Mouse (Mus musculus): ENCODE measurements at regions not wholly inside any gene's neighbourhood (a gene's known extent, or its start where the extent isn't known, plus 50 kb on each side); places are given as distances from the start of the nearest gene placed in this dataset.

DNA sequence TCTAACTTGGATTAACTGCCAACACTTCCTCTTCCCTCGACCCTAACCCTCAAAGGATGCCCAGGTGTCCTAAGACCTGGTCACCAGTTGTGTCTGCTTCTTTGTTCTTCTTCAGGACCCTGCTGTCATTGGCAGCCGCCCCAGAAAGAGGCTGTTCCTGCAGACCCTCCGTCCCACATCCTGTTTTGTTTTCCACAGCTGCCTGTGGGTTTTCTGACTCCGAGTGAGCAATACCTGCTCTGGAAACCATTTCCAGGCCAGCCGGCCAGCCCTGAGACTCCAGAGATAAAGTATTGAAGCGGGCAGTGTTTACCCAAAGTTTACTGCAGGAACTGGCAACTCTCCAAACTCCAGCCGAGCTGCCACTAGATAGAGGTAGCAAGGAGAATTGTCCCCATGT, 337.2 kb upstream of the Noct start:
- no peak for DNase-seq (ENCODE audit: low read depth, low spot score)

DNA sequence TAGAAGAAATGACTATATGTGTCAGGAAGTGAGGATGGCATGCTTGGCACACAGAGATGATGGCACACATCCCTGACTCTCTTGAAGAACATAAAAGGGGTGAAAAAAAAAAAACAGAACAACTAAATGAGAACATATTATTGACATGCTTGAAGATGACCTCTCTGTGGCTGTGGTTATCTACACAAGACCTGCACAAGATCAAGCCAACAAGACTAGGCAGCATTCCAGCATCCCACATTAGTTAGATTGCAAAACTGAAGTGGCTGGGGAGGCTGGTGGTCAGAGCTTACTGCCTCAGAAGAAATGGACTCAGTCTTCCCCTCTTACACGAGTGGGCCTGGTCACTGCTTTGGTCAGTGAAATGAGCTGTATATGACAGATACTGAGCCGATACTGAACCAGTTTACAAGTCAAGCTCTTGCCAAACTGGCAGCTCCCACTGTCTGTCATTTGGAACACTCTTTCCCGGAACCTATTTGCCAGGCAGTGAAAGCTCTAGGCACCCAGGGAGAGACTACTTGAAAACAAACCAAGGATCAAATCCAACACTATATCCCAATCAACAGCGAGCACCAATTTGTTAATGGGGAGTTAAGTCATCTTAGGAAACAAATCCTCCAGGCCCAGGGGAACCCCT, 335.6 kb upstream of the Noct start:
- DNase-seq (ENCODE audit: low read depth, low spot score): no peak

DNA sequence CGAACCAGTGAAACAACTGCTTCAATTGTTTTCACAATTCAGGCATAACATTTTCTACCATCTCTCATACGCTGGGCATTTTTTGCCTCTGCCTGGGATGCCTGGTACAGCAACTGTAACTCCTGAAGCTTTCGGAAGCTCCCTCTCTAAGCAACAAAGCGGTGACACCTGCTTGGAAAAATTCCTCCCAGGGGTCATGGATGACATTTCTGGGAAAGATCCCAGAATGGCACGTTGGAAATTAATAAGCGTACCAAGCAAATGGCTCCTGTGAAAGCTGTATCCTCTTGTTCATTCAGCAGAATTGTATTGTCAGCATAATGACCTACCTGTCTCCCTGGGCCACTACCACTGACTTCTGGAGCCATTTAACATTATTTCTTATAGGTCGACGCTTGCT, 333.7 kb upstream of the Noct start:
- DNase-seq (ENCODE audit: low read depth, low spot score): no peak

DNA sequence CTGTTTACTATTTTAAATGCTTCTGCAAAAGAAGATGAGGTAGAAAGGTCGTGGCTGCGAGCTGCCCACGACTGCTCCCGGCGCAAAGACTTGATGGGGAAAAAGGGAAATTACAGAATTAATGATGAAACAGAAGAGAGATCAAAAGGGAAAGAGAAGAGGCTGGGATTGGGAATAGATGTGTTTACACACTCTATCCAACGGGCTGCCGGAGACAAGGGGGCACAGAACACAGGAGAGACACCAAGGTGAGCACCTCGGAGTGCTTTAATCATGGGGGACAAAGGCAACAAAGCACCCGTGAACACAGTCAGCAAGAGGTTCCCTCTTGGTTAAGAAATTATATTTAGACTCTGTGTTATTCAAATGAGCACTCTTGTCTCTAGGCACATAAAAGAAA, 326.1 kb upstream of the Noct start:
- no peak for DNase-seq (ENCODE audit: low read depth, low spot score)

DNA sequence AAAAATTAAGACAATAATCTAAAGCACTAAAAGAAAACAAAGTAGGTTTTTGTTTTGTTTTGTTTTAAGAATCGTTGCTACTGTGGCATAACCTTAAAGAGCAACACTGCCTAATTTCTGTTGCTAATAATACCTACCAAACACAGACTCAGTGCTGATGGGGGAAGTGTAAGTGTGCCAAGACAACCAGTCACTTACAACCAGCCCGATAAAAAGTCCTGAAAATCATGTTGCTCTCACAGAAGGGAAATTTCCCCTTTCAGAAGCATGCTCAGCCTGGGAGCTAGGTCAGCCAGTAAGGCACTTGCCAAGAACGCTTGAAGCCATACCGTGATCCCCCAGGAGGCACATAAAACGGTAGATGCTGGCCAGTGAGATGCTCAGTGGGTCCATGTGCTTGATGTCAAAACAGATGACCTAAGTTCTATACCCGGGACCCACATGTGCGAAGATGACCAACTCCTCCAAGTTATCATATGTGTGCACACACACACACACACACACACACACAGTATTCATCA, 324.4 kb upstream of the Noct start:
- DNase-seq (ENCODE audit: low read depth, low spot score): no peak

DNA sequence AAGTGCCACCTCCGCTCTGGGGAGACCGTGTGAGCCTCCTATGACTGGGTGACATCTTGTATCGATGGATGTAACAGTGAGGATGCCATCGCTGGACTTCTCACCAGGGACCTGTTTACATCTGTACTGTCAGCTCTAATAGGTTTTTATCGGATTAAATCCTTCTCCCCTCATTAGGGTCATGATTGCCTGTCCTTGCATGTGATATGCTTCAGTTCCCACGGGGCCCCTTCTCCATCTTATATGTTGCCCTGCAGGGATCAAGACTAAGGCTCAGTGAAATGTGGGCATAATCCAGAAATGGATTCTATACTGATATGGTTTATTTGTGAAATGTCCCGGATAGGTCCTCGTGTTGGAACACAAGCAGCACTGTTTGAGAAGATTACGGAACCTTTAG, 323.7 kb upstream of the Noct start:
- no peak for DNase-seq (ENCODE audit: low read depth, low spot score)

DNA sequence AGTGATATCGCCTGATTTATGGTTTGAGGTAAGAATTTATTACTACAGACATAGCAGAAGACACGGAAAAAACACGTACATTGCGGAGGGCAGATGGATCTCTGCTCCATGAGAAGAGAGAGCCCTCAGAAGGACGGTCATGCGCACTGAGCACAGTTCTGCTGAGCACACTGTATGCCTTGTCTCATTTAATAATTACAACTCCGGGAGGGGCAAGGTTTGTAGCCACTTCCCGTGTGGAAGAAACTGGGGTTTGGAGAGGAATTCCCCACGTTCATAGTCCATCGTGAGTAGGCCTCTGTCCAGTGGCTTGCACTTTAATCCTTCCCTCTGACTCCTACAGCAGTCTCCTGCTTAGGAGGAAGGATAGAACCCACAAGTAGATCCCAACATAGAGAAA, 322.9 kb upstream of the Noct start:
- no peak for DNase-seq (ENCODE audit: low read depth, low spot score)

DNA sequence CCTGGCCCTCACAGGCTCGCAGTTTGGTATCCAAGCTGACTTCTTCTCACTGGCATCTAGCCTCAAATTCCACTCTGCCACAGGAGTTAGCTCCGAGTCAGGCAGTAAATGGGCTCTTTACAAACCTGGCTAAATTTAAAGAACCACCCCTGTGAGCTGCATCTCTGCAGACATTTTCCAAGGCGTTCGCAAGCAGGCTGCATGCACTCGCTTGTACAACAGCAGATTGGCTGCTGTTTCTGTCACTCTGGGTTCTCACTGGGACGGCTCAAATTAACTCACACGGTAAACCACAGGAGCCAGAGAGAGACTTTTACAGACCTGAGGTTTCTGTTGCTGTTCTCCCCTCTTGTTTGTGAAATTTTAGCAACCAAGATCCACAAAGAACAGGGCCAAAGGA, 321.3 kb upstream of the Noct start:
- no peak for DNase-seq (ENCODE audit: low read depth, low spot score)

DNA sequence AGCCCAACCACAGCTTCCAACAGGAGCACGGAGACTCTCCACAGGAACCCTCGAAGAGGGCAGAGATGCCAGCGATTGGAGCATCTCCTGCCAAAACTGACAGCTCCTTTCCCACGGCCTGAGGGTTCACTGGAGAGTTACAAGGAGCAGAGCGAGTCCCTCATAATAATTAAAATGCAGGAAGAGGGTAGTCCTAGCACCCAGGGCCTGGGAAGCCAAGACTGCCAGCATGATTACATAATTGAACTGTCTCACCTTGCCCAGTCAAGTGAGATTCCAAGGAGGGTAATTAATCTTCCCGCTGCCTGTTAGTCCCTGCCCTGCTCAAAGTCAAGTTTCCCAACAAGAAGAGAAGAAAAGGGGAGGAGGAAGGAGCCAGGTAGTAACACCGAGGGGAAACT, 319.5 kb upstream of the Noct start:
- DNase-seq (ENCODE audit: low read depth, low spot score): no peak

DNA sequence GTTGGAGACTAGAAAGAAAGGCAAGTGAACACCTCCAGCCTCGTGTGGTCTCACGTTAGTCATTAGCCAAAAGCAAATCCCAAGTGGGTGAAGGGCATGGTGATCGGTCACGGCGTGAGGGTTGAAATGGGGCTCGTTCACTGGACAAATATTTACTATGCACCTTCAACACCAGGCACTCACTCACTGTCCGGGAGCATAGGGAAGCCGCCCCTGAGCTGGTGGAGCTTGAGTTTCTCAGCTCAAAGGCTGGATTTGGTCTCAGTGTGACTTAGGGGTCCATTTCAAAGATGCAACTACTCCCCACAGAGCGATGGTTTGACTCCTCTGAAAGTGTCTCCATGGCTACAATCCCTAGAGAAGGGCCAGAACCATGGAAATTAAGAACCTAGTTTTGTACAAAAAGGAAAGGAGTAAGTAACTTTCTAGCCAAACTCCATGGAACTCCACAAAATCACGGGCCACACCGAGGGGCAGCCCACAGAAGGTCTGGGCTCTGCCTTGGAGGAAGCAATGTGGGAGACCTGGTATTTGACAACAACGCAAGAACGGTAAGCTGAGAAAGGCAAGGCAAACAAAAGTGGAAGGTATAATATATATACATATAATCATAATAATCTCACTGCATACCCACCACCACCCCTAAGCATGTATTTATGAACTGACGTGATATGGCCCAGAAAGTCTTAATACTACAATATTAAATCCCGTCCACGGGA, 318.8 kb upstream of the Noct start:
- DNase-seq (ENCODE audit: low read depth, low spot score): no peak

DNA sequence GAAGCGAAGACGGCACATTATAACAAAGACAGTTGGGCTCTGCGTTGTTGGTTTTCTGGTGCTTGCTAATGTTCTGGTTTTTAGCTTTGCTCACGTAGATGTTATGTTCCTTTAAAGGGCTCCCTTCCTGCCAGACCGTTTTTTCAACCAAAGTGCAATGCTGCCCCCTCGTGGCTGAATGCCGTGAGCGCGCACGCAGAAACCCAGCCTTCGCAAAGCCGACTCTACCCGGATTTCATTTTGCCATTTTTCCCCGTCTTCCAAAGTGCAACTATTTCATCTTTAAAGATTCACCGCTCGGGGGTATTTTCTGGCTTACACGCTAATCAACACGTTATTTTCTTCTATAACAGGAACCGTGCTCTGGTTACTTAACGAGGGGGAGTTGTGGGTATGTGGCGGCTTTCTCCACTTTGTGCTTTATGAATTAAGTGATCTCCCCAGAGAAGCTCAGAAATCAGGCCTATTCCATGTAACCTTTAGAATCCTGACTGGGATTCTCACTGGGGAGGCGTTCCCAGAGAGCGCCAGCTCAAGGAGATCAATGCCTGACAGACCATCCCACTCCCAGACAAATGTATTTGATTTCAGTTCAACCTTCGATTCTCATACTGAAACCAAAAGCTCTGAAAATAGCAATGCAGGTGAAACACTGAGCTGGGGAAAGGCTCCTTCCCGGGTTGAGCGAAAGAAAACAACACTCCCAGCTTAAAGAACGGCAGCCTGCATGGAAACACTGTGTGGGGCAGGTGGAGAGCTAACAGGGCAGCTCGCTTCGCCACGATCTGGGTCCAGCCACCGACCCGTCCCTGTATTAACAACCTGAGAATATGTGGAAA, 318.0 kb upstream of the Noct start:
- peak; percentile 82 for DNase-seq (ENCODE audit: low read depth, low spot score)

DNA sequence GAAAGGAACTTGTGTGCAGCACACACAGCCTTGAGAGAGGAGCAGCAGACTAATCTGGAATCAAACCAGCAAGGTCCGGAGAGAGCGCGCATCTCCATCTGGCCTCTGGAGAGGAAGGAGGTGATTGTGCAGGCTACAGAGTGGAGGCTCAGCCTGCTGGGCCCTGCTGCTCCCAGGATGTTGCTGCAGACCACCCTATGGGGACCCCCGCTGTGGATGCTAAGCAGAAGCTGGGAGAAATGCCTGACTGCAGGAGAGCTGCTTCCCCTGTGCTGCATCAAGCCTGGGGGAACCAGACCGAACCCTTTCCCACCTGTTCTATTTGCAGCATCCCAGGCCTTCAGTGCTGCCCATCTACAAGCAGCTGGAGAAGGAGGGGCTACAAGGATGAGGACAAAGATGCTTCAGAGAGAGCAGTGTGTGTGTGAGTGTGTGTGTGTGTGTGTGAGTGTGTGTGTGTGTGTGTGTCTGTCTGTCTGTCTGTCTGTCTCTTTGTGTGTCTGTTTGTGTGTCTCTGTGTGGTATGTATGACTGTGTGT, 311.2 kb upstream of the Noct start:
- no peak for DNase-seq (ENCODE audit: low read depth, low spot score)

DNA sequence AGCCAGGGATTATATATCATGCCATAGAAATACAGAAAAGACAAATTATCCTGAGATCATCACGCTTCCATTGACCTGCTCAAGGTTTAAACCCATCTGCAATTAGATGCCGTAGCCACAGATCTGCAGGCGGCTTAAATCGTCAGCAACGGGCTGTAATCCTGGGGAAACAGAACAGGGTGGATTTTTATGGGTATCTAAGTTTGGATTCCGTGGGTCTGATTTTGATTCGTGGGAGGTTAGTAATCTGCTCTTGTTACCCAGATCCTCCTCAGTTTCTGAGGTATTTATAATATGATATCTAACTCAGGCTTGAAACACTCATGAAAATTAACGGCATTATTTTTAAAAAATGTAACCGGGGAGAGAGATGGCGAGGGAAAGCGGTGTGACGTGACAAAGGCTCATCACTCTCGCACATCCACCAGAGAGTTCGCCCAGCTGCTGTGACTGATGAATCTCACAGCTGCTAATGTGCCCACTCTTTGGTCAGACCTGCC, 309.3 kb upstream of the Noct start:
- DNase-seq (ENCODE audit: low read depth, low spot score): no peak

DNA sequence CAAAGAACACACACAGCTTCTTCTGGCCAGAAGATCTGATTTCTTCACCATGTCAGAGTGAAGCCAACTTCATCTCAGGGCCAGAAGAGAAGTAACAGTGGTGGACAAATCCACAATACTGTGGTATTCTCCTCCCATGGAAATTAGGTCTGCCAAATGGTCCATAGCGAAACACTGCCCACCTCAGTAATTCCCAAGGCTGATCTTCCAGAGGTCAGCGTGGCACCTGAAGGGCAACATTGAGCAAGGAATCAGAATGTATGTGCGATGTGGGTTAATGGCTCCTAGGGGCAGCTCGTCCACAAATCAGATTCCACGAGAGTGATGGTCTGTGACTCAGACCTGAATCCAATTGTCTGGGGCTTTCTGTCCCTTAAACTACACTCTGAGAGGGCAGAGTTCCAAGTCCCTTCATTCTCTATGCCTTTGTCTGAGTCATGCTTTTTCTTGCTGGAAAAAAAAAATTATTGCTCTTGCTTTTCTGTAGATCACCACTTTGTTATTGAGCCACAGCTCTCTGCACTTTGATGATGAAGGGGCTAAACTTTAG, 307.9 kb upstream of the Noct start:
- DNase-seq (ENCODE audit: low read depth, low spot score): no peak

DNA sequence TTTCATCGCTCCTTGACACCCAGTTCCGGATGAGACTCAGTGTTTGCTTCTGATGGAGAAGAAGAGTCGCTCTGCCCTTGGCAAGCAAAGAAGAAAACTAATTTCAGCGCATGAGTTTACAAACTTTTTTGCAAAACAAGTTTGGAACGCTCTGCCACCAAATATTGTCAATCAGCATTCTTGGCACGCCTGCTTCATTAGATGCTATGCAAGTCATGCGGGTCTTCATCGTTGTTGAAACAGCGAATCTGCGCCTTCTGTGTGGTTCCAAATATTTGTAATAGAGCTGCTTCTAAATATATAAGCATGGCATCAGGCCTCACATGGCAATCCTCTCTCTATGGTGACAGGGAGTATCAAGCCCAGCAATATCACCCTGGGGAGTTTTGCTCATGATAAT, 301.9 kb upstream of the Noct start:
- DNase-seq (ENCODE audit: low read depth, low spot score): no peak

DNA sequence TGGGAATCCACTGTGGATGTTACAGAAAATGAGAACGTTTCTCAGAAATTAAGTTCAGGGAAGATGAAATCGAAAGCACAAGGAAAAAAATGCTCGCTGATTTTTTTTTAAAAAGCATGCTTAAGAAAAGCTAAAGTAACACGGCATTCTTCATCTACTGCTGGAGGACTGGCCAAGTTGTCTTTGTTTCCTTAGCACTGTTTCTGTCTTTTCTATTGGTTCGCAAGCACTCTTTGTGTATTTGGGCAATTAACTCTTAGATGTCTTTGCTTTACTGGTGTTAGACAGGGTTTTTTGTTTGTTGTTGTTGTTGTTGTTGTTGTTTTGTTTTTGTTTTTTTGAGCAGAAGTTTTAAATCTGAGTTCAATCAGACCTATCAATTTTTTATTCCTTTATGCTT, 301.4 kb upstream of the Noct start:
- no peak for DNase-seq (ENCODE audit: low read depth, low spot score)

DNA sequence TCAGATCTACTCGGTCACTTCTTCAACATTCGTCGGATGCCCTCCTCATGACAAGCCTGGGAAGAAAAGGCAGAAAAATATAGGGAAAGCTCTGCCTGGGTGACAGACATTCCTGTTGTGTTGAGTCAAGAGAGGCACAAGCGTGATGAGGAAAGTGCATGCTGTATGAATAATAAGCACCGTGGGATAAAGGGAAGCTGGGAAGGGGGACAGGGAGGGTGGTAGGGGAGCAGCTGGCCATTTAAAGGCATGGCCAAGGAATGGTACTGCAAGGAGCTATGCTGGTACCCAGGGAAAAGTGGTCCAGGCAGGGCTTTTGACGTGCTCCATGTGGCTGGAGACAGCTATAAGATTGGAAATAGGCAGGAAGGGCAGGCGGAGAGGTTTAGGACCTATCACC, 300.9 kb upstream of the Noct start:
- no peak for DNase-seq (ENCODE audit: low read depth, low spot score)

DNA sequence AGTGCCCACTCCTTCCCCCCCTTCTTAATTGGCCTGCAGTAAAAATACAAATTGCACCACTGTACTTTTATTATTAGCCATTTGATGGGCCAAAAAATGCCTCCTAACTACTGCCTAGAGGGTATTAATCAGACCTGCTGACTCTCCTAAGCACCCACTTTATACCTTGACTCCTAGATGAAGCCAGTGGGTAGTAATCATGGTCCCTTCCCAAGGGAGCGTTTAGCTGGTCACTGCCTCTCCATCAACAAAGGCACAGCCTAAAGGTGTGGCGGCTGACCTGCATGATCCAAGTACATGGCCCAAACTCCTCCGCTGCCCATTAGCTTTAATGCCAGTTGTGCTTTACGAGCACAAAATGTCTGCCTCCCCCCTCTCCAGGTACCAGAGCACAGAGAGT, 296.9 kb upstream of the Noct start:
- DNase-seq (ENCODE audit: low read depth, low spot score): no peak

DNA sequence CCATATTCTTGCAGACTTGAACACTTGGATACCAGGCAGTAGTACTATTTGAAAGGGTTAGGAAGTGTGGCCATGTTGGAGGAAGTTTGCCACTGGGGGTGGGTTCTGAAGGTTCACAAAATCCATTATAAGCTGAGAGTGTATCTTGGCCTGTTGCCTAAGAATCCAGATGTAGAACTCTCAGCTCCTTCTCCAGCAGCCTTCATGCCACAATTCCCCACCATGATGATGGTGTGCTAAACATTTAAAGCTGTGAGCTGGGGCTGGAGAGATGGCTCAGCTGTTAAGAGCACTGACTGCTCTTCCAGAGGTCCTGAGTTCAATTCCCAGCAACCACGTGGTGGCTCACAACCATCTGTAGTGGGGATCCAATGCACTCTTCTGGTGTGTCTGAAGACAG, 295.2 kb upstream of the Noct start:
- DNase-seq (ENCODE audit: low read depth, low spot score): no peak

DNA sequence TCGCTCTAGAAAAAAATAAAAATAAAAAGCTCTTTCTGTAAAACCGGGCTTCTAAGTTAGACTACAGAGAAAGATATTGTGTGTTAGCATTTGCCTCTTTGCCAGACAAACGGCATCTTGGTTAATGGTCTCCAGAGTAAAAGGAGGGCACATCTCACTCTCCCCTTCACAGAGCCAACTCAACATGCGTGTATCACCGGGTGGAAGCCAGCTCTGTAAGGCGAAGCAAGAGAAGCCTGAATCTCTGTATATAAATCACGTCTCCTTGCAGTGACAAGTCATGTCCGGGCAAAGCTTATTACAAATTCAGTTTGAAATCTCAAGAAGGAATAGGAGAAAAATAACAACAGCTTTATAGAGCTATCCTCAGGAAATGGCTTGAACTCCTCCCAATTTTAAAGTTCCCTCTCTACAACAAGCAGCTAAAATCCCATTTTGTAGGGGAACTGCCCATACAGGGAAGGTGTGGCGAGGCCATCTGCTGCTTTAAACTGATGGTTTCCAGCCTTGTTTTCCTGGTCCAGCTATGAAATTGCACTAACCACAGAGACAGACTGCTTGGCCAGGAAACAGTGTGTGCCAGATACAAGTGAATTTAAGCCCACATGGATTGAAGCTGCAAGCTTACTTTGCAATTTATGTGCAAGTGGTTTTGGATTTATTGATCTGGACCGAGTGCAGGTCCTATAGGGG, 291.7 kb upstream of the Noct start:
- no peak for DNase-seq (ENCODE audit: low read depth, low spot score)

DNA sequence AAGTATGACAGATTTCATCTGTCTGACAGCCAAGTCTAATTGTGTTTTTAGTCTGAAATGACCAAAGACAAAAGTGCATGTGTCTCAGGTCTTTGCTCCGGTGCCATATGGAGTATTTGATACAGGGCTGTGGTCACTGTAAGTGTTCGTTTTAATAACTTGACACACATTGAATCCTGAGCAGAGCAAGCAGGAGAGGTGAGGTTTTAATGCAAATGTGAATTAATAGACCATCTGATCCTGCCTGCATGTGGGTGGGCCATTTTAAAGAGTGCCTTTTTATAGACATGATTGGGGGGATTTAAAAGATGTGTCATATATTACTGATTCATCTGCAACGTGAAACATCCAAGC, 291.2 kb upstream of the Noct start:
- no peak for DNase-seq (ENCODE audit: low read depth, low spot score)
